Mouse (Mus musculus): ENCODE measurements around the gene Mid1.
A peak's percentile ranks its signal among the peaks of the same experiment; 100 is the strongest.

Mid1 gene

DNA sequence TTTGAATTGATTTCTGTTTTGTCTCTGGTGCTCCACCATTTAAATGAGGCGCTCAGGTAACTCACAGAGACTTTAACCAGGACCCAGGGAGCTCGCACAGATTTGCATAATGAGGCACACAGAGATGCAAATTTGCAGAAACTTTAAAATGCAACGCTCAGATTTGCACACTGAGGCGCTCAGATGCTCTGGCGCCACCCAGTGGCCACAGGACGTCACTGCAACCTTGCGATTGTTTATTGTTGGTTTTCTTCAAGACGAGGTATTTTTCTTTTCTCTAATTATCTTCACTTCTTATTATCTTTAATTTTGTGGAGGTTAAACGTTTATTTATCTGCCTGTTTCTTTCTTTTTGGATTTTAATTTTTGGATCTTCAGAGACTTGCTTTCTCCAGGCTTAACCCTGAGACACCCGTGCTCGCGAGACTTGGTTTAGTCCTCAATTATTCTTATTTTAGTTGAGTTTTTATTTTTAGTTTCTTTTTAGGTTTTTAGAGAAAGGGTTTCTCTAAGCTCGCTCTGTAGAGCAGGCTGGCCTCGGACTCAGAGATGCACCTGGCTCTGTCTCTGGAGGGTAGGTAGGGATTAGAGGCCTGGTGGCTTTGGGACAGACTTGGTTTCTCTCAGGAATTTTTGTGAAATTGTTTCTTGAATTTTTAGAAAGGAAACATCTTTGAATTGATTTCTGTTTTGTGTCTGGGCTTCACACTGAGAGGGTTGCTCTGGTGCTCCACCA, 335.1 kb downstream of the Mid1 start:
- DNase-seq, result peak; percentile 94

DNA sequence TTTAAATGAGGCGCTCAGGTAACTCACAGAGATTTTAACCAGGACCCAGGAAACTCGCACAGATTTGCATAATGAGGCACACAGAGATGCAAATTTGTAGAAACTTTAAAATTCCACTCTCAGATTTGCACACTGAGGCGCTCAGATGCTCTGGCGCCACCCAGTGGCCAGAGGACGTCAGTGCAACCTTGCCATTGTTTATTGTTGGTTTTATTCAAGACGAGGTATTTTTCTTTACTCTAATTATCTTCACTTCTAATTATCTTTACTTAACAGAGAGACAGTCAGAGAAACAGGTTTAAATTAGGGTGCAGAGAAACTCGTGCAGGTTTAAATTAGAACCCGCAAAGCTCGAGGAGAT, 335.7 kb downstream of the Mid1 start:
- DNase-seq, result peak; percentile 90

DNA sequence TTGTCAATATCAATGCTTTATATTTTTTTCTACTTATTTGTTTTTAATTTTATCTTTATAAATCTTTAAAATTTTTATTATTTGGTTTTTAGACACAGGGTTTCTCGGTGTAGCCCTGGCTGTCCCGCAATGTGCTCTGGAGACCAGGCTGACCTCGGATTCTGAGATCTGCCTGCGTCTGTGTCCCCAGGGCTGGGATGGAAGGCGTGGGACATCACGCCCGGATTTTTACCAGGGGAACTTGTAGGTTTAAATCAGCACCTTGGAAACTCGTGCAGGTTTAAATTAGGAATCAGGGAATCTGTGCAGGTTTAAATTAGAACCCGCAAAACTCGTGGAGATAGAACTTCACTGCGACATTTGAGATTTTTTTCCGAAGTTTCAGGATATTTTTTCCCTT, 336.2 kb downstream of the Mid1 start:
- DNase-seq, result peak; percentile 53

- peak; percentile 80 for DNase-seq
Observed at GRCm38 (mm10) chrX:170021750-170022461, 336.9 kb downstream of the Mid1 start.

Measured in kidney, postnatal 10 days (tissue).